Mouse (Mus musculus): ENCODE results near the gene Nyap1. TPM values are rescaled to one million over a fixed set of nuclear protein-coding genes. Genes with fewer than 3 reads are reported as not detected.

The Nyap1 gene
- polyA plus RNA-seq (2012), result 0.97 and 1.2 TPM in 2 replicates

GRCm38 (mm10) chr5:137741023-137741931 lies at the start of gene Nyap1:
TSS of gene Nyap1 (minus strand) at chr5:137741607.
- Histone ChIP-seq H3K4me3 (replicated peaks) (peak within 1 kb of the TSS; percentile 75), H3K4me1 (ENCODE audit: control insufficient read depth) (peaks cover 77% of the 10 kb centered on the region), H3K27me3 (ENCODE audit: control insufficient read depth) (peaks cover 2% of the 10 kb centered on the region; the same call in 1 of the 2 replicates), H3K9me3 (ENCODE audit: control insufficient read depth, low read length) (no peaks in the 10 kb centered on the region), H3K36me3 (ENCODE audit: control insufficient read depth) (no peaks in the 10 kb centered on the region)
- TF ChIP-seq TAL1 (IDR thresholded peaks at IDR 0.05; ENCODE audit: low read length) (no peak), GATA1 (IDR thresholded peaks at IDR 0.05; ENCODE audit: low read length) (no peak)

- H3K9me3 ChIP-seq (ENCODE audit: control insufficient read depth, low read length), result peaks cover 6% of the 10 kb centered on the region
- TF ChIP-seq GATA1 (IDR thresholded peaks at IDR 0.05; ENCODE audit: low read length) (no peak), TAL1 (IDR thresholded peaks at IDR 0.05; ENCODE audit: low read length) (no peak)
- no peak overlapping the region for H3K4me3 ChIP-seq (replicated peaks)
- H3K27me3 ChIP-seq (ENCODE audit: control insufficient read depth), result peaks cover 4% of the 10 kb centered on the region
- peaks cover 13% of the 10 kb centered on the region for H3K36me3 ChIP-seq (ENCODE audit: control insufficient read depth)
- peaks cover 35% of the 10 kb centered on the region for H3K4me1 ChIP-seq (ENCODE audit: control insufficient read depth)
Observed at GRCm38 (mm10) chr5:137788946-137789531, 47.6 kb upstream of the Nyap1 start.

GRCm38 (mm10) chr5:137788171-137788570 lies 46.8 kb upstream of the Nyap1 start:
- Histone ChIP-seq H3K9me3 (ENCODE audit: control insufficient read depth, low read length) (peaks cover 6% of the 10 kb centered on the region), H3K27me3 (ENCODE audit: control insufficient read depth) (peaks cover 4% of the 10 kb centered on the region), H3K36me3 (ENCODE audit: control insufficient read depth) (peaks cover 21% of the 10 kb centered on the region), H3K4me3 (replicated peaks) (peak overlapping the region; percentile 76), H3K4me1 (ENCODE audit: control insufficient read depth) (peaks cover 44% of the 10 kb centered on the region)
- TF ChIP-seq GATA1 (IDR thresholded peaks at IDR 0.05; ENCODE audit: low read length) (no peak), TAL1 (IDR thresholded peaks at IDR 0.05; ENCODE audit: low read length) (no peak)

- H3K36me3 ChIP-seq (ENCODE audit: control insufficient read depth), result peaks cover 30% of the 10 kb centered on the region
- TF ChIP-seq TAL1 (IDR thresholded peaks at IDR 0.05; ENCODE audit: low read length) (no peak), GATA1 (IDR thresholded peaks at IDR 0.05; ENCODE audit: low read length) (no peak)
Observed at GRCm38 (mm10) chr5:137787151-137787928, 45.9 kb upstream of the Nyap1 start, which contains the start of the genes Mepce and Zcwpw1. TSS of gene Mepce (minus strand) at chr5:137787655. TSS of gene Zcwpw1 (plus strand) at chr5:137787798.

GRCm38 (mm10) chr5:137786109-137786942 lies 44.9 kb upstream of the Nyap1 start:
- peaks cover 6% of the 10 kb centered on the region for H3K9me3 ChIP-seq (ENCODE audit: control insufficient read depth, low read length)
- H3K4me1 ChIP-seq (ENCODE audit: control insufficient read depth), result peaks cover 62% of the 10 kb centered on the region
- H3K27me3 ChIP-seq (ENCODE audit: control insufficient read depth), result peaks cover 4% of the 10 kb centered on the region
- peaks cover 40% of the 10 kb centered on the region for H3K36me3 ChIP-seq (ENCODE audit: control insufficient read depth)
- H3K4me3 ChIP-seq (replicated peaks), result peak overlapping the region; percentile 76
- TF ChIP-seq GATA1 (IDR thresholded peaks at IDR 0.05; ENCODE audit: low read length) (no peak), TAL1 (IDR thresholded peaks at IDR 0.05; ENCODE audit: low read length) (no peak)

More at GRCm38 (mm10) chr5:137787151-137787928, 45.9 kb upstream of the Nyap1 start, which contains the start of the genes Mepce and Zcwpw1:
- Histone ChIP-seq H3K4me3 (replicated peaks) (peak within 1 kb of the TSS; percentile 76), H3K4me1 (ENCODE audit: control insufficient read depth) (peaks cover 52% of the 10 kb centered on the region), H3K9me3 (ENCODE audit: control insufficient read depth, low read length) (peaks cover 6% of the 10 kb centered on the region), H3K27me3 (ENCODE audit: control insufficient read depth) (peaks cover 4% of the 10 kb centered on the region)

- peak overlapping the region; percentile 76 for H3K4me3 ChIP-seq (replicated peaks)
- TF ChIP-seq GATA1 (IDR thresholded peaks at IDR 0.05; ENCODE audit: low read length), result no peak
- TF ChIP-seq TAL1 (IDR thresholded peaks at IDR 0.05; ENCODE audit: low read length), result no peak
- peaks cover 70% of the 10 kb centered on the region for H3K4me1 ChIP-seq (ENCODE audit: control insufficient read depth)
- peaks cover 4% of the 10 kb centered on the region for H3K27me3 ChIP-seq (ENCODE audit: control insufficient read depth)
- H3K36me3 ChIP-seq (ENCODE audit: control insufficient read depth), result peaks cover 49% of the 10 kb centered on the region
- H3K9me3 ChIP-seq (ENCODE audit: control insufficient read depth, low read length), result peaks cover 6% of the 10 kb centered on the region
Observed at GRCm38 (mm10) chr5:137785164-137786031, 44.0 kb upstream of the Nyap1 start.

- TF ChIP-seq TAL1 (IDR thresholded peaks at IDR 0.05; ENCODE audit: low read length) (no peak), GATA1 (IDR thresholded peaks at IDR 0.05; ENCODE audit: low read length) (no peak)
- H3K9me3 ChIP-seq (ENCODE audit: control insufficient read depth, low read length), result peaks cover 6% of the 10 kb centered on the region
- H3K4me1 ChIP-seq (ENCODE audit: control insufficient read depth), result peaks cover 78% of the 10 kb centered on the region
Observed at GRCm38 (mm10) chr5:137784546-137784945, 43.1 kb upstream of the Nyap1 start.

More at GRCm38 (mm10) chr5:137784546-137784945, 43.1 kb upstream of the Nyap1 start:
- H3K4me3 ChIP-seq (replicated peaks), result peak overlapping the region; percentile 76
- peaks cover 58% of the 10 kb centered on the region for H3K36me3 ChIP-seq (ENCODE audit: control insufficient read depth)
- H3K27me3 ChIP-seq (ENCODE audit: control insufficient read depth), result peaks cover 4% of the 10 kb centered on the region

All from erythroblast, embryonic 14.5 days (primary cell).